Mouse (Mus musculus) thymus, postnatal 10 days (tissue): ENCODE data around the gene Clic3.
A peak's percentile ranks its signal among the peaks of the same experiment; 100 is the strongest.

ENCODE experiments used
- DNase-seq, 2 experiments: peaks; one replicate each; pipeline ENCODE4 v3.0.0; 2021; ENCODE audit warnings: low spot score in 2 of 2

The Clic3 gene

DNA sequence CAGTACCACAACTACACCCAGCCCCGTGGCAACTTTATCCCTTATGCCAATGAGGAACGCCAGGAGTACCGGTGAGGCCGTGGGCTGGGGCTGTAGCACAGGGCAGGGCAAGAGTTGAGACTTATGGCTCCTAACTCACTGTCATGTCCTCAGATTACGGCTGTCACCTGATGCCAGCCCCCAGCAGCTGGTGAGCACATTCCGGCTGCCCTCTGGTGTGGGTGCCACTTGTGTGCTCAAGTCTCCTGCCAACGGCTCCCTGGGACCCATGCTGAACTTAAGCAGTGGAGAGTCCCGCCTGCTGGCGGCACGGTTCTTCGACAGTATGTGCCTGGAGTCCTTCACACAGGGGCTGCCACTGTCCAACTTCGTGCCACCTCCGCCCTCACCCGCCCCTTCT lies 14.0 kb upstream of the Clic3 start:
- DNase-seq = no peak

- DNase-seq = no peak
Measured at GRCm38 (mm10) chr2:25450853-25451647, 5.6 kb upstream of the Clic3 start.

DNA sequence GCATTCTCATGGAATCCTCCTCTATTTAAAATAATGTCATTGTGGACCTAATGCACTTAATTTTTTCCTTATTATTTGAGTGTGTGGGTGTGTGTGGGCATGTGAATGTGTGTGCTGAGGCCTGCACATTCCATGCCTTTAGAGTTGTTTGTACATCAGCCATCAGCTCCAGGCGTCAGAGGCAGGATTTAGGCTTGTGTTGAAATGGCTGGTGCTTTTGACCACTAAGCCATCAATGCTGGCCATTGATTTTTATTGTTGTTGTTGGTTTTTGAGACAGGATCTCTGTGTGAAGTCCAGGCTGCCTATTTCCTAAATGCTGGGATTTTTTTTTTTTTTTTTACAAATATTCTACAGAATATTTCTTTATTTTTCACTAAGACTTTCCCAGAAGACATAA lies 3.7 kb upstream of the Clic3 start:
- DNase-seq = no peak

DNA sequence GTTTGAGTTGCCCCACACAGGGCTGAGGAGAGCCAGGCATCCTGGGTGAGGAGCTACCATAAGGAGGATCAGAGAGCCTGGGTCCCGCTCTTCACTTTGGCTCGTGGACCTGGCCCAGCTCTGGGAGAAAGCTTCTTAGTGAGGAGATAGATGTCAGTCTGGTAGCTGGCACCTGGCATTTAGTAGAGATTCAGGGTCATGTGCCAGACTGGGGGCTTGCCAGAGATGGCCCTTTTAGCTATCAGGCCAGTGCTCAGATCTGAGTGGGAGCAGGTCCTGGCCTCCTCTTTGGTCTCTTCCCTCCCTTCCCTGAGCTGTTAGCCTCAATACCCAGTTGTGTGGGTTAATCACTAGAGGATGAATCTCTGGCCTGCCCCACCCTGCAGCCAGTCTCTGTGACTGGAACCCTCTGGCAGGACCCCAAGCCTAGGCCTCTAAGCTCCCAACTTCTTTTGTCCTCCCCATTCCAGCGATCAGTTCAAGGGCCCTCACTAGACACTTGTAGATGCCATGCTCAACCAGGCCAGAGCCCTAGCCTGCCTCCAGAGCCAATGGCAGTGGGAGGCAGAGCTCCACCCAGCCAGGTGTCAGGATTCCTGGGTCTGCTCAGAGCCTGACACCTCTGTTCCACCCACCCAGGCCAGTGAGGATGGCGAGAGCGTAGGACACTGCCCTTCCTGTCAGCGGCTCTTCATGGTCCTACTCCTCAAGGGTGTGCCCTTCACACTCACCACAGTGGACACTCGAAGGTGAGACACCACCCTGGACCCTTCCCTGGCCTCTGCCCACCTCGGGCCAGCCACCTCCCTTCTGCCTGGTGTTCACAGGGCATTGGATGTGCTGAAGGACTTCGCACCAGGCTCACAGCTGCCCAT lies 621 bp downstream of the Clic3 start:
- DNase-seq = no peak

DNA sequence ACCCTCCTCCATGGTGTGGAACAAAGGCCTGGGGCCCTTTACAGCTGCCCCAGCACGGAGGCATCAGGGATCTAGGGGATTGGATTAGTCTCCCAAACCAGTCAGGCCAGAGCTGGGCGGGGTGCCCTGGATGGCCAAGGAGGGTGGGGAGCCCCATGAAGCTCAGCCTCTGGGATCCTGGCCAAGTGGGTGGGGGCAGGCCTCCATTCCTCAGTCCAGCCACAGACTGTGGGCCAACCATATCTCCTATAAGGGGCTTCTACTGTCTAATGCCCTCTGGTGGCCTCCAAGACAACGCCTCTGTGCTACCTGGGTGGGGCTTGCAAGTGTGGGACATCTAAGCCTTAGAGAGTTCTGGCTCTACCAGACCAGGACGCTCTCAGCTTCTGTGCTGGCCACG lies 2.3 kb downstream of the Clic3 start:
- no peak for DNase-seq

DNA sequence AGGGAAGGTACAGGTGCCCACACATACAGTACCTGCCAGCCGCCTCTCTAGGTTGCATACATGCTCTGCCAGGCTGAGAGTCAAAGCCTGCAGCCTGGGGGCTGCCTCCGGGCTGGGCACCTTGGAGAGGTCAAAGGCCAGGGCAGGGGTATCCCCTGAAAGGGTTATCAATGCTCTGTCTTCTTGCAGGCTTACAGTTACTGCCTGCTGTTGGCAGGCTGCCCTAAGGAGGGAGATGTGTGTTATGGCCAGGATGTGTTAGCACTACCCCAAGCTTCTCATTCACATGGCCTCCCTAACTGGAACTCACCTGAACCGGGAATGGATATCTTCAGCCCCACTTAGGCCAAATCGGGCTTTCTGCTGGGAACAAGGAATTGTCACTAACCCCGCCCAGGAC lies 3.5 kb downstream of the Clic3 start:
- no peak for DNase-seq

DNA sequence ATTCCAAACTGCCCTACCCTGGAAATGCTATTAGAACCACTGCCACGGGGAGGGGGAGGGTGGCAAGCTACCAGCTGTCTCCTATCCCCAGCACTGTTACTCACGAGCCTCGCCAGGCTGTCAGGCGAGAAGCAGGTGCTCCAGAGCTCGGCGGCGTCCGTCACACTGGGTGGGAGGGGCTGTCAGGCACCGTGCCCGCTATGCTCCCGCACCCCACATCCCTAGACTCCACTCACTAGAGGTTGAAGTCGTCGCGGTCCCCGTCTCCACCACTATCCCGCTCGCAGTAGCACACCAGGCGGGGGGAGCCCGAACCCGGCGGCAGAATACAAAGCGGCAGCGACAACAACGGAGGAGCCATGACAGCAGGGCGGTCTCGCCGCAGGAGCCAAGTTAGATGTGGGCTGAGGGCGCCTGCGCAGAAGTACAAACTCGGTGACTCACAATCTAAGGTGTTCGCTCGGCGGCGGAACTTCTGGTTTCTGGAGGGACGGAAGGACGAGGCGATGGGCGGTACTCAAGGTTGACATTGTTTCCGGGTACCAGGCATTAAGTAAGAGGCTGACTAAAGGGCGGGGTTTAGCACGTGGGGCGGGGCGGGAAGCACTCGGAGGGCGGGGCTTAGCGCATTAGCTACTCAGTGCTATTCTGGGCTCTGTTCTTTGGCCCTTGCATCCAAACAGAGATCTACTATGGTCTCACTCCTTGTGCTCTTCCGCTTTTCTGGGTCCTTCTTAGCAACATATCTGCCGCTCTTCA lies 4.1 kb downstream of the Clic3 start, which contains the start of gene Paxx:
Gene Paxx (minus strand): TSS at position 544 of the 759 bp plus-strand sequence.
- peak; percentile 91 to 95 for DNase-seq

DNA sequence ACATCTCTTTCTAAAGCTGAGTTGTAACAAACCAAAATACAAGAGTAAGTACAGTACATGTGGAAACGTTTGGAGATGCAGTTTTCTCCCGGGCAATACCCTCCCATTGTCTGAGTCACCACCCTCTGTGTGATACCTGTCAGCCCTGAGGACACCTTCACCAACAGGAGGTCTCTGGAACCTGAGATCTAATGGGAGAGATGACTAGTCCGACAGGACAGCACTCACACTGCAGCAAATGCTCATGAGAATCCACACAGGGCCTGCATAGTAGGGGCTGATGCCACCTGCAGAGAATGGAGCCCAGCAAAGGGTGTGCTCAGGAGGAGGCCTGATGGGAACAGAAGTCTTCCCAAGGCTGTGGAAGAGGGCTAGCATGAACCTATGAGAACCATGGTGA lies 4.8 kb downstream of the Clic3 start:
- no peak for DNase-seq

GRCm38 (mm10) chr2:25463630-25464029 lies 7.0 kb downstream of the Clic3 start:
- no peak for DNase-seq

DNA sequence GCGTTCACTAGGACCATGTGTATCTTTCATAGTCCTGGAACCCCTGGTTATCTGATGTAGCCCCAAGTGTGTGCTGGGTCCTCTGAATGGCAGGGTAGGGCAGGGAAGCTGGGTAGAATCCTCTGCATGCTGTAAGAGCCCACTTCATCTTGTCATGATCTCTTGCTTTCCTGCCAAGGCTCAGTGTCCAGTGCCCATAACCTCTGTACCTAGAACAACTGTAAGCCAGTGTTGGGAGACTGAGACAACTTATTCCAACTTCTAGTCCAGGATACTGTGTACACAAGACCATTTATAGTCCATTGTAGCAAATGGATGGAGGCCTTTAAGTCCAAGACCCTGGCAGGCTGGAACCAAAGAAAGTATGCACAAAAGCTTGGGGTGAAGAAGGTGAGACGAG lies 8.6 kb downstream of the Clic3 start:
- DNase-seq = no peak

DNA sequence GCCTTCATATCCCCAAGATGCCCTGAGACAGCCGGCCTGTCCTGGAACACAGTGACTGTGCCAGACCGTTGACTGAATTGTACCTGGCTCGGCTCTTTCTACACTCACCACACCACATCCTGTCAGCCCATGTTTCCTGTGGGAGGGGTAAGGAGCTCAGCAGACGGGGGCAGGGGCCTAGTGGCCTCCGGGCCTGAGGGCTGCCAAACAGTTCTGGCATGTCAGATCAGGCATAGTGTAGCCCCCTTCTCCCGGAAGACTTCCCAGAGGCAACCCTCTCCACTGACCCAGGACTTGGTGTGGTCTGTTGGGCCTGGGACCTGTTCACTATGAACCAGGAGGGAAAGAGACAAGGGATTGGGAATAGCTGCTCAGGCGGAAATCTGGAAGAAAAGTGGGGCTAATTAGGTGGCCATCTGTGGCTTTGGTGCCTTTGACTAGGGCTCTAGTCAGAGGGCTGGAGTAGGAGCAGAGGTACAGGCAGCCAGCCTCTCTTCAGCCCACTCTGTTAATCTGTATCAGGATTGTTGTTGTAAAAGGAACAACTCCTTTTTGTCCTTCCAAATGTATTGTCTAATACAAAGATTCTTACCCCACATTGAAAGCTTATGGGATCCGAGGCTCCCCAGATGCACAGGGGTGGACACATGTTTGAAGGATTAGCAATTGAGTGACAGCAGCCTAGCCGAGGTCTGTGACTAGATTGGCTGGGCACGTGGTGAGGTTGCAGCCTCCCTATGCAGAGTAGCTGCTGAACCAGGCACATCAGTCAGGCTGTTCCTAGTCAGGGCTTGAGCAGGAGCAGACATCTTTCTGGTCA lies 9.4 kb downstream of the Clic3 start:
- peak; percentile 74 to 83 for DNase-seq

- DNase-seq = no peak
Measured at GRCm38 (mm10) chr2:25467606-25468303, 11.1 kb downstream of the Clic3 start.

DNA sequence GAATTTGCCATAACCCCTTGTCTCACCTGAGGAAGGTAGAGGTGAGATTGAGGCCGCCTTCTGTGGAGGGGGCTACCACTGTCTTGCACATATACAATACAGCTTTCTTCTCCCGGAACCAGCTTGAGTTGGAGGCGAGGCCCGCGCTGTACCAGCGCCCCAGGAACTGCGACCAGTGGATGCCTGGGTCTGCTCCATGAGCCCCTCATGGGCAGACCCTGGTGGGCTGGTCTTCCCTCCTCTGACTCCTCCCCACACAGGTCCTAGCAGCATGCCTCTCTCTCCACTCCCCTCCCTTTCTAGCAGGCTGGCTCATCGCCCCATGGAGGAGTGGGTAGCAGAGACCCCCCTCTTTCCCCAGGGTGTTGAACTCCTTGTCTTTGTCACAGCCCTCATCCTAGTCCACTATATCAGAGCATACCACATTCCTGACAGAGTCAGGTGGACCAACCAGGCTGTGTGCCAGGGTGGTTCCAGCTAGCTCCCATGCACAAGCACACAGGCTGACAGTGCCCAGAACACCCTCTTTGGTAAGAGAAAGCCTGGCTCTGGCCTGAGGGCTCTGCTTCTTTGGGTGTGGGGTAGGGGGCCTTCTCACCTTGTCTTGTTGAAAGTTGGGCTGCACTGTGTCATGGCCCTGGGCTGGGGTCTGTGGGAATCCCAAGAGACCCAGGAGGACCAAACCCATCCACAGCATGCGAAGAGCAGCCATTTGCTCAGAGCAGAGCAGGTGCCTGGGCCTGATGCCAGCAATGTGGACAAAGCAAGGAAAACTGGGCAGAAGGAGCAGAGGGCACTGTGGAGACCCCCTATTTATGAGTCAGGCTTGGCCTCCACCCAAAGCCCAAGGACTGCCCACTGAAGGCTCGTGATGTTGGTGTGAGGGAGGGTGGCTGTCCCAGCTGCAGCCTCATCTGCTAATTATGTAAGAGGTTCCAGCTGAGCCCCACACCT lies 12.6 kb downstream of the Clic3 start:
- DNase-seq = no peak

DNA sequence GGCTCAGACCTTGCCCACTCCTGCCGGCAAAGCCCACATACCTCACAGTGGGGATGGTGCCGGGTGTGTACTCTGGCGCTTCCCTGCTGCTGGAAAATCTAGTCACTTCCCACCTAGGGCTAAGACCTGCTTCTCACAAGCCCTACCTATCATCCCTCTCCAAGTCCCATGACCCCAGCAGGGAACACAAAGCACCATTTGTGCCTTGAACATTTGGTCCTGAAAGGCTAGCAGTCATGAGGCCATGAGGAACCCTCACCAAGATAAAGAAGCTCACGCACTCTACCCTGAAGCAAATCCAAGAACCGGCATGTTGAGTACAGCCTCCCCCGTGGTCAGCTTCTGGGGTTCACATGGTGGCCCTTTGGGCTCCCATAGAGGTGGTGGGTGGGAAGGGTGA lies 13.3 kb downstream of the Clic3 start, which contains the start of gene Ptgds:
Gene Ptgds (minus strand): TSS at position 78 of the 400 bp plus-strand sequence.
- DNase-seq = no peak

GRCm38 (mm10) chr2:25472550-25472949 lies 15.9 kb downstream of the Clic3 start:
- DNase-seq = no peak

DNA sequence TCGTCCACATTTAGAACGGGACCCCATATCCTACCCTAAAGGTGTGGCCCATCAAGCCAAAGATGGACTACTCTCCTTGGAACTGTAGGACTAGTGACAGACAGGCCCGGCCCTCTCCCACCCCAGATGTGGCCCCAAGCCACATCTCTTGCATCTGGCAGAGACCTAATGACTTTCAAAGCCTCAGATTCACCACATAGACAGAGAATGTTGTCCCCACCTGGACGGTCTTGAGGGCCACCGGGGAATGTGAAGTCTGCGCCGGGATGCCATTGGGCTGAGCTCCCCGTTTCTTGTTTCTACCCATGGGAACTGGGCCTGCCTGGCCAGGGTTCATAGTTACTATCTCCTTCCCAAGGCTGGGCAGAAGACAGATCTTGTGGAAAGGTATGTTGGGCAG lies 20.9 kb downstream of the Clic3 start:
- DNase-seq = no peak

DNA sequence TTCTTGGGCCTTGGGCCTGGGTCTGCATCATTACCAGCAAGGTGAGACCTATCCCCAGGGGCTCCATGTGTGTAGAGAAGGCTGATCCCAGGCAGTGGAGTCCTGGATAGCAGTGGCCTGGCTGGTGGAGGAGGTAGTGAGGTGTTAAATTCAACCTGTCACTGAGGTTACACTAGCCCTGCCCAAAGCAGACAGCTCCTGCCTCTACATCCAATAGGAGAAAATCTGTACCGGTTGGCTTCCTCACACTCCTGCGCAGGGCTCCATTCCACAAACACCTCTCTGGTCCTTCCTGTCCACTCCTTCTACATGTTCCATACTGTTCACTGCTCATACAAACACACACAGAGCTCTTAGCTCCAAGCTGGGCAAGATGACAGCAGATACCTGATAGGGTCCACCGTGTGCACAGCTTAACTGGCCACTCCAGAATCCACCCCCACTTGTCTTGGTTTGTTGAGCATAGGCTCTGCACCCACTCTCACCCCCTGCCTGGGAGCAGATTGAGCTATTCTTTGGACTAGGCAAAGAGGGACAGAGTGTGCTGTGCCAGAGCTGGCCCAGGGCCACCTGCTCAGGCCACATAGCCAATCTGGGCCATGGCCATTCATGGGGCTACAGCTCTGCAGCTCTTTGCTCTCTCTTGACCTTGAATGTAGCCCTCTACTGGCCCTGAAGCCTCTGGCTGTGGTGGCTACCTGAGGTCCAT lies 21.5 kb downstream of the Clic3 start:
- DNase-seq = no peak

DNA sequence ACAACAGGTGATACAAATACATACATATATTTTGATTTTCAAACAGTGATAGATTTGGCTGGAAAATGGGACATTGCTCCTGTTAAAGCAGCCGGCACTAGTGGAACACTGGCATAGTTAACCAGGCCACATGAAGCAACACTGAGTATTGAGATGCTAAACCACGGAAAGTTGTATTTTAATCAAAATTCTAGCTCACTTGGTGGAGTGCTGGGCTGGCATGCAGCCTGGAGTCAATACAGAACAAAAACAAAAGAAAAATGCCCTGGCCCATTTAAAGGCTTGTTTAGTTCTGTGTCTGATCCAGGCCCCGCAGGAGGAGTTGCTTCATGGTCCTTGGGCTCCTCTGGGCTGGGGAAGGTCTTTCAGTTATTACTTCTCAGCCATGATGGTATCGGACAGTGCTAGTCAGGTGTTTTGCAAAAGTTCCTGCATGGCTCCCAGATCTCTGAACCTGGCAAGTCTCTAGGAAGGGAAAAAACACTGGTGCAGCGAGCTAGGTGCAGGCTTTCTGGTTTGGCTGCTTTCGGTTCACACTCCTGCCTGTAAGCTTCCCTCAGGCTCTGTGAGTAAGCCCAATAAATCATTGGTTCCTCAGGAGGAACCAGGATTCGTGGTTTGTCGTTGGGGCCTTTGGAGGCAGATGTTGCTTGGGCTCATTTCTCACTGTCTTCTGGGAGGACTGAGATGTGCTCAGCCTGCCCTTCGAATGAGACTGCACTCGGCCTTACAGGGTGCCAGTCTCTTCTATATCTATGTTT lies 23.1 kb downstream of the Clic3 start:
- DNase-seq = no peak
